Mouse (Mus musculus): Measurements from ENCODE around the gene Pglyrp2.

The Pglyrp2 gene

GRCm38 (mm10) chr17:32424034-32424433, at the start of gene Pglyrp2:
Gene Pglyrp2, minus strand, starts transcription at chr17:32424167.
- peak; percentile 86 for DNase-seq (ENCODE audit: low read depth)

GRCm38 (mm10) chr17:32472176-32472575, 48.2 kb upstream of the Pglyrp2 start:
- DNase-seq (ENCODE audit: low read depth) = no peak

- no peak for DNase-seq (ENCODE audit: low read depth)
These were observed 46.8 kb upstream of the Pglyrp2 start for GRCm38 (mm10) chr17:32470795-32471194.

GRCm38 (mm10) chr17:32468494-32468893, 44.5 kb upstream of the Pglyrp2 start:
- no peak for DNase-seq (ENCODE audit: low read depth)

GRCm38 (mm10) chr17:32454997-32455396, 31.0 kb upstream of the Pglyrp2 start:
- DNase-seq (ENCODE audit: low read depth) = no peak

- DNase-seq (ENCODE audit: low read depth) = no peak
These were observed 30.2 kb upstream of the Pglyrp2 start for GRCm38 (mm10) chr17:32454188-32454587.

GRCm38 (mm10) chr17:32452482-32452881, 28.5 kb upstream of the Pglyrp2 start, which contains the start of gene Cyp4f39:
Gene Cyp4f39, plus strand, starts transcription at chr17:32452723.
- DNase-seq (ENCODE audit: low read depth) = no peak

- DNase-seq (ENCODE audit: low read depth) = no peak
These were observed 27.0 kb upstream of the Pglyrp2 start for GRCm38 (mm10) chr17:32450844-32451537.

- DNase-seq (ENCODE audit: low read depth) = no peak
These were observed 25.1 kb upstream of the Pglyrp2 start for GRCm38 (mm10) chr17:32449042-32449441.

- DNase-seq (ENCODE audit: low read depth) = no peak
These were observed 23.2 kb upstream of the Pglyrp2 start for GRCm38 (mm10) chr17:32447195-32447594.

GRCm38 (mm10) chr17:32445016-32445415, 21.0 kb upstream of the Pglyrp2 start:
- no peak for DNase-seq (ENCODE audit: low read depth)

- DNase-seq (ENCODE audit: low read depth) = no peak
These were observed 19.3 kb upstream of the Pglyrp2 start for GRCm38 (mm10) chr17:32443245-32443644.

- DNase-seq (ENCODE audit: low read depth) = no peak
These were observed 13.1 kb upstream of the Pglyrp2 start for GRCm38 (mm10) chr17:32437106-32437505.

- no peak for DNase-seq (ENCODE audit: low read depth)
These were observed 11.2 kb upstream of the Pglyrp2 start for GRCm38 (mm10) chr17:32435151-32435550.

- DNase-seq (ENCODE audit: low read depth) = peak; percentile 65
These were observed 10.4 kb upstream of the Pglyrp2 start for GRCm38 (mm10) chr17:32434324-32434723.

GRCm38 (mm10) chr17:32431972-32432371, 8.0 kb upstream of the Pglyrp2 start:
- peak; percentile 87 for DNase-seq (ENCODE audit: low read depth)

- DNase-seq (ENCODE audit: low read depth) = no peak
These were observed 2.6 kb upstream of the Pglyrp2 start for GRCm38 (mm10) chr17:32426610-32427009.

- no peak for DNase-seq (ENCODE audit: low read depth)
These were observed 3.2 kb downstream of the Pglyrp2 start for GRCm38 (mm10) chr17:32420781-32421180.

GRCm38 (mm10) chr17:32419989-32420388, 4.0 kb downstream of the Pglyrp2 start:
- DNase-seq (ENCODE audit: low read depth) = no peak

GRCm38 (mm10) chr17:32416771-32417170, 7.2 kb downstream of the Pglyrp2 start:
- DNase-seq (ENCODE audit: low read depth) = no peak

GRCm38 (mm10) chr17:32415417-32416020, 8.4 kb downstream of the Pglyrp2 start:
- no peak for DNase-seq (ENCODE audit: low read depth)

GRCm38 (mm10) chr17:32411898-32412297, 12.1 kb downstream of the Pglyrp2 start:
- peak; percentile 23 for DNase-seq (ENCODE audit: low read depth)

- DNase-seq (ENCODE audit: low read depth) = peak; percentile 85
These were observed 20.6 kb downstream of the Pglyrp2 start, which contains the start of gene Rasal3 for GRCm38 (mm10) chr17:32403417-32403816. Gene Rasal3, minus strand, starts transcription at chr17:32403583.

- DNase-seq (ENCODE audit: low read depth) = peak; percentile 85
These were observed 21.2 kb downstream of the Pglyrp2 start for GRCm38 (mm10) chr17:32402779-32403157.
